Mouse (Mus musculus): ENCODE data around the gene Gm20388. TPM values are rescaled to one million over a fixed set of nuclear protein-coding genes. Genes with fewer than 3 reads are reported as not detected.

The Gm20388 gene
- polyA plus RNA-seq, 1 experiment from 2014 or later = not detected

GRCm38 (mm10) chr8:120162404-120162752 lies 251.7 kb downstream of the Gm20388 start:
- H3K4me1 ChIP-seq (ENCODE audit: control insufficient read depth in 2 of 2, insufficient read depth in 2 of 2, low read length in 2 of 2) = peaks cover 3 to 6% of the 10 kb centered on the region in 2 experiments; a peak in 2 of 4 replicates
- H3K9ac ChIP-seq (ENCODE audit: low read length) = no peak overlapping the region
- no peaks in the 10 kb centered on the region for H3K9me3 ChIP-seq (ENCODE audit: control insufficient read depth, low read length)
- no peak for ATAC-seq (ENCODE audit: insufficient number of reproducible peaks, insufficient read depth, low FRiP score, low read depth)
- 79% methylated on average over 5 of the region's 5 CpGs for WGBS
- H3K27ac ChIP-seq (replicated peaks in 1 of 2; ENCODE audit: control insufficient read depth in 1 of 2, insufficient read depth in 1 of 2, low read depth in 2 of 2, low read length in 2 of 2) = no peak overlapping the region
- H3K36me3 ChIP-seq (ENCODE audit: control insufficient read depth, insufficient read depth, low read length) = peaks cover 16% of the 10 kb centered on the region; the same call in 1 of the 2 replicates
- H3K4me3 ChIP-seq (ENCODE audit: control insufficient read depth in 1 of 2, insufficient read depth in 1 of 2, low read depth in 1 of 2, low read length in 2 of 2) = no peak overlapping the region
- H3K4me2 ChIP-seq (ENCODE audit: low read length) = no peak overlapping the region
- no peaks in the 10 kb centered on the region for H3K27me3 ChIP-seq (ENCODE audit: control insufficient read depth, insufficient read depth, low read length)

GRCm38 (mm10) chr8:120163376-120163775 lies 252.7 kb downstream of the Gm20388 start:
- no peak overlapping the region for H3K4me3 ChIP-seq (ENCODE audit: control insufficient read depth in 1 of 2, insufficient read depth in 1 of 2, low read depth in 1 of 2, low read length in 2 of 2)
- WGBS = 59% methylated on average over 8 of the region's 8 CpGs
- no peak for ATAC-seq (ENCODE audit: insufficient number of reproducible peaks, insufficient read depth, low FRiP score, low read depth)
- no peaks in the 10 kb centered on the region for H3K9me3 ChIP-seq (ENCODE audit: control insufficient read depth, low read length)
- H3K4me2 ChIP-seq (ENCODE audit: low read length) = no peak overlapping the region
- H3K9ac ChIP-seq (ENCODE audit: low read length) = no peak overlapping the region
- no peak overlapping the region for H3K27ac ChIP-seq (replicated peaks in 1 of 2; ENCODE audit: control insufficient read depth in 1 of 2, insufficient read depth in 1 of 2, low read depth in 2 of 2, low read length in 2 of 2)
- H3K4me1 ChIP-seq (ENCODE audit: control insufficient read depth in 2 of 2, insufficient read depth in 2 of 2, low read length in 2 of 2) = peaks cover 7 to 9% of the 10 kb centered on the region in 2 experiments; a peak in 3 of 4 replicates
- H3K36me3 ChIP-seq (ENCODE audit: control insufficient read depth, insufficient read depth, low read length) = peaks cover 16% of the 10 kb centered on the region; the same call in 1 of the 2 replicates
- H3K27me3 ChIP-seq (ENCODE audit: control insufficient read depth, insufficient read depth, low read length) = no peaks in the 10 kb centered on the region

- Histone ChIP-seq H3K27ac (replicated peaks in 1 of 2; ENCODE audit: control insufficient read depth in 1 of 2, insufficient read depth in 1 of 2, low read depth in 2 of 2, low read length in 2 of 2) (no peak overlapping the region), H3K4me1 (ENCODE audit: control insufficient read depth in 2 of 2, insufficient read depth in 2 of 2, low read length in 2 of 2) (peaks cover 7 to 9% of the 10 kb centered on the region in 2 experiments; a peak in 3 of 4 replicates), H3K4me3 (ENCODE audit: control insufficient read depth in 1 of 2, insufficient read depth in 1 of 2, low read depth in 1 of 2, low read length in 2 of 2) (no peak overlapping the region), H3K36me3 (ENCODE audit: control insufficient read depth, insufficient read depth, low read length) (peaks cover 16% of the 10 kb centered on the region; the same call in 1 of the 2 replicates), H3K27me3 (ENCODE audit: control insufficient read depth, insufficient read depth, low read length) (no peaks in the 10 kb centered on the region), H3K9me3 (ENCODE audit: control insufficient read depth, low read length) (no peaks in the 10 kb centered on the region), H3K4me2 (ENCODE audit: low read length) (no peak overlapping the region), H3K9ac (ENCODE audit: low read length) (no peak overlapping the region)
- WGBS = 81% methylated on average over 5 of the region's 5 CpGs
- no peak for ATAC-seq (ENCODE audit: insufficient number of reproducible peaks, insufficient read depth, low FRiP score, low read depth)
Measured at GRCm38 (mm10) chr8:120164026-120164425, 253.4 kb downstream of the Gm20388 start.

GRCm38 (mm10) chr8:120167136-120167535 lies 256.5 kb downstream of the Gm20388 start:
- Histone ChIP-seq H3K4me2 (ENCODE audit: low read length) (no peak overlapping the region), H3K36me3 (ENCODE audit: control insufficient read depth, insufficient read depth, low read length) (0 out of 2 replicates have a peak, but pooled peaks cover 1% of the 10 kb centered on the region), H3K27me3 (ENCODE audit: control insufficient read depth, insufficient read depth, low read length) (0 out of 2 replicates have a peak, but pooled peaks cover 11% of the 10 kb centered on the region), H3K4me1 (ENCODE audit: control insufficient read depth in 2 of 2, insufficient read depth in 2 of 2, low read length in 2 of 2) (peaks cover 7 to 9% of the 10 kb centered on the region in 2 experiments; a peak in 3 of 4 replicates), H3K4me3 (ENCODE audit: control insufficient read depth in 1 of 2, insufficient read depth in 1 of 2, low read depth in 1 of 2, low read length in 2 of 2) (no peak overlapping the region), H3K9me3 (ENCODE audit: control insufficient read depth, low read length) (no peaks in the 10 kb centered on the region), H3K9ac (ENCODE audit: low read length) (no peak overlapping the region), H3K27ac (replicated peaks in 1 of 2; ENCODE audit: control insufficient read depth in 1 of 2, insufficient read depth in 1 of 2, low read depth in 2 of 2, low read length in 2 of 2) (no peak overlapping the region)
- ATAC-seq (ENCODE audit: insufficient number of reproducible peaks, insufficient read depth, low FRiP score, low read depth) = no peak
- WGBS = 78% methylated on average over 8 of the region's 8 CpGs

- H3K4me3 ChIP-seq (ENCODE audit: control insufficient read depth in 1 of 2, insufficient read depth in 1 of 2, low read depth in 1 of 2, low read length in 2 of 2) = no peak overlapping the region
- H3K9me3 ChIP-seq (ENCODE audit: control insufficient read depth, low read length) = no peaks in the 10 kb centered on the region
- 31% methylated on average over 5 of the region's 5 CpGs for WGBS
- H3K27me3 ChIP-seq (ENCODE audit: control insufficient read depth, insufficient read depth, low read length) = 0 out of 2 replicates have a peak, but pooled peaks cover 11% of the 10 kb centered on the region
- peaks cover 7 to 9% of the 10 kb centered on the region in 2 experiments; a peak in 3 of 4 replicates for H3K4me1 ChIP-seq (ENCODE audit: control insufficient read depth in 2 of 2, insufficient read depth in 2 of 2, low read length in 2 of 2)
- H3K9ac ChIP-seq (ENCODE audit: low read length) = no peak overlapping the region
- H3K36me3 ChIP-seq (ENCODE audit: control insufficient read depth, insufficient read depth, low read length) = no peaks in the 10 kb centered on the region
- H3K27ac ChIP-seq (replicated peaks in 1 of 2; ENCODE audit: control insufficient read depth in 1 of 2, insufficient read depth in 1 of 2, low read depth in 2 of 2, low read length in 2 of 2) = no peak overlapping the region
- no peak overlapping the region for H3K4me2 ChIP-seq (ENCODE audit: low read length)
- ATAC-seq (ENCODE audit: insufficient number of reproducible peaks, insufficient read depth, low FRiP score, low read depth) = no peak
Measured at GRCm38 (mm10) chr8:120167821-120168220, 257.2 kb downstream of the Gm20388 start.

- no peak overlapping the region for H3K27ac ChIP-seq (replicated peaks in 1 of 2; ENCODE audit: control insufficient read depth in 1 of 2, insufficient read depth in 1 of 2, low read depth in 2 of 2, low read length in 2 of 2)
- no peak for ATAC-seq (ENCODE audit: insufficient number of reproducible peaks, insufficient read depth, low FRiP score, low read depth)
- H3K9me3 ChIP-seq (ENCODE audit: control insufficient read depth, low read length) = no peaks in the 10 kb centered on the region
- no peak overlapping the region for H3K4me2 ChIP-seq (ENCODE audit: low read length)
- peaks cover 2 to 5% of the 10 kb centered on the region in 2 experiments; a peak in 3 of 4 replicates for H3K4me1 ChIP-seq (ENCODE audit: control insufficient read depth in 2 of 2, insufficient read depth in 2 of 2, low read length in 2 of 2)
- H3K4me3 ChIP-seq (ENCODE audit: control insufficient read depth in 1 of 2, insufficient read depth in 1 of 2, low read depth in 1 of 2, low read length in 2 of 2) = no peak overlapping the region
- no peaks in the 10 kb centered on the region for H3K36me3 ChIP-seq (ENCODE audit: control insufficient read depth, insufficient read depth, low read length)
- peaks cover 13% of the 10 kb centered on the region for H3K27me3 ChIP-seq (ENCODE audit: control insufficient read depth, insufficient read depth, low read length)
- 42% methylated on average over 8 of the region's 8 CpGs for WGBS
- no peak overlapping the region for H3K9ac ChIP-seq (ENCODE audit: low read length)
Measured at GRCm38 (mm10) chr8:120169119-120169518, 258.5 kb downstream of the Gm20388 start.

- H3K36me3 ChIP-seq (ENCODE audit: control insufficient read depth, insufficient read depth, low read length) = no peaks in the 10 kb centered on the region
- 84% methylated on average over 1 of the region's 1 CpGs for WGBS
- no peak overlapping the region for H3K27ac ChIP-seq (replicated peaks in 1 of 2; ENCODE audit: control insufficient read depth in 1 of 2, insufficient read depth in 1 of 2, low read depth in 2 of 2, low read length in 2 of 2)
- H3K4me3 ChIP-seq (ENCODE audit: control insufficient read depth in 1 of 2, insufficient read depth in 1 of 2, low read depth in 1 of 2, low read length in 2 of 2) = no peak overlapping the region
- ATAC-seq (ENCODE audit: insufficient number of reproducible peaks, insufficient read depth, low FRiP score, low read depth) = no peak
- peaks cover 12 to 15% of the 10 kb centered on the region in 2 experiments for H3K4me1 ChIP-seq (ENCODE audit: control insufficient read depth in 2 of 2, insufficient read depth in 2 of 2, low read length in 2 of 2)
- H3K9me3 ChIP-seq (ENCODE audit: control insufficient read depth, low read length) = no peaks in the 10 kb centered on the region
- peaks cover 44% of the 10 kb centered on the region for H3K27me3 ChIP-seq (ENCODE audit: control insufficient read depth, insufficient read depth, low read length)
- H3K9ac ChIP-seq (ENCODE audit: low read length) = no peak overlapping the region
- H3K4me2 ChIP-seq (ENCODE audit: low read length) = no peak overlapping the region
Measured at GRCm38 (mm10) chr8:120173195-120173594, 262.6 kb downstream of the Gm20388 start.

- ATAC-seq (ENCODE audit: insufficient number of reproducible peaks, insufficient read depth, low FRiP score, low read depth) = no peak
- H3K9me3 ChIP-seq (ENCODE audit: control insufficient read depth, low read length) = no peaks in the 10 kb centered on the region
- H3K27ac ChIP-seq (replicated peaks in 1 of 2; ENCODE audit: control insufficient read depth in 1 of 2, insufficient read depth in 1 of 2, low read depth in 2 of 2, low read length in 2 of 2) = no peak overlapping the region
- H3K4me2 ChIP-seq (ENCODE audit: low read length) = no peak overlapping the region
- no peak overlapping the region for H3K9ac ChIP-seq (ENCODE audit: low read length)
- no peaks in the 10 kb centered on the region for H3K36me3 ChIP-seq (ENCODE audit: control insufficient read depth, insufficient read depth, low read length)
- peaks cover 12 to 17% of the 10 kb centered on the region in 2 experiments for H3K4me1 ChIP-seq (ENCODE audit: control insufficient read depth in 2 of 2, insufficient read depth in 2 of 2, low read length in 2 of 2)
- no peak overlapping the region for H3K4me3 ChIP-seq (ENCODE audit: control insufficient read depth in 1 of 2, insufficient read depth in 1 of 2, low read depth in 1 of 2, low read length in 2 of 2)
- 42% methylated on average over 18 of the region's 18 CpGs for WGBS
- peaks cover 48% of the 10 kb centered on the region for H3K27me3 ChIP-seq (ENCODE audit: control insufficient read depth, insufficient read depth, low read length)
Measured at GRCm38 (mm10) chr8:120174606-120175005, 264.0 kb downstream of the Gm20388 start.

All from heart, embryonic 14.5 days (tissue).